Mouse (Mus musculus) mature B cell (primary cell): Measurements from ENCODE around the gene Mroh8.

Source experiments
- in situ Hi-C: fragments of 300-500 bp; cut with MboI; formaldehyde crosslinking; loops from 2 replicates; pipeline ENCODE4 v1.14.3; 2019

Mroh8 gene

GRCm38 (mm10) chr2:157279416-157279800 is at the start of gene Mroh8:
Mroh8 (minus strand) TSS chr2:157279549.
- in situ Hi-C loops, result no loop called here

DNA sequence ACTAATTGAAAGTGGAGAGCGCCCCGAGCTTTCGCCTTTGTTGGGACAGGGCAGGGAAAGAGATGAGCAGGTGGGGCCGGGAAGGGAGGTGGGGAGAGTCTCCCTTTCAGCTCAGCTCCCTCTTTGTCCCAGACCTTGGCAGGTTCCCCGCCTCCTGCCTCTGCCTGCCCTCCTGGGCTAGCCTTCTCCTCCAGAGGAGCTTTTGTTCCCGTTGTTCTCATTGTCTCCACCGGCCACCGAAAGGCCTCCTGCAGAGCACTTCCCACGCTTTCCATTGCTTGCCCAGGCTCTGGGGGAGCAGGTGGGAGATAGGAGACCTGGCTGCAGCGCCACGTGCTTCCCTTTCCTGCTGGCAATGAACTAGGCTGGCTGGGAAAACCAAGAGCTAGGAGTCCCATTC is 49.2 kb upstream of the Mroh8 start:
- in situ Hi-C loops, result no loop called here

DNA sequence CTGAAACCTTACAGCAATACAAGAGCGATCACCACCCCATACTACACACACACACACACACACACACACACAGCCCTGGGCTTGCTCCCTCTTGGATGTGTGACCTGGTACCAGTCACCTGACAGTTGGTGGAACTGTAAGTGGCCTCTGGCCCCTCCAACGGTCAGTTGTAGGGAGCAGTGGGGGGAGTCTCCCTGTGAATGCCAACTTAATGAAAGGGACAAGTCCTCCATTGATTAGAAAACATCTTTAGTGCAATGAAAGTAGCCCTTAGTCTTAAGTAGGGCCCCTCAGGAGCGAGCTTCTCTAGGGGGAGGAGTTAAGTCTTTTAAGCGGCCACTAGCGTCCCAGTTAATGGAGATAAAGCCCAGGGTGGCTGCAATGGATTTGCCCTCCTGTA is 48.8 kb upstream of the Mroh8 start:
- in situ Hi-C loops, result no loop called here

- in situ Hi-C loops, result no loop called here
Observed at GRCm38 (mm10) chr2:157325238-157325637, 45.9 kb upstream of the Mroh8 start.

GRCm38 (mm10) chr2:157322029-157322766 is 42.8 kb upstream of the Mroh8 start:
- in situ Hi-C loops, result no loop called here

- in situ Hi-C loops, result no loop called here
Observed at GRCm38 (mm10) chr2:157320886-157321285, 41.5 kb upstream of the Mroh8 start.

- in situ Hi-C loops, result no loop called here
Observed at GRCm38 (mm10) chr2:157320135-157320534, 40.8 kb upstream of the Mroh8 start.

DNA sequence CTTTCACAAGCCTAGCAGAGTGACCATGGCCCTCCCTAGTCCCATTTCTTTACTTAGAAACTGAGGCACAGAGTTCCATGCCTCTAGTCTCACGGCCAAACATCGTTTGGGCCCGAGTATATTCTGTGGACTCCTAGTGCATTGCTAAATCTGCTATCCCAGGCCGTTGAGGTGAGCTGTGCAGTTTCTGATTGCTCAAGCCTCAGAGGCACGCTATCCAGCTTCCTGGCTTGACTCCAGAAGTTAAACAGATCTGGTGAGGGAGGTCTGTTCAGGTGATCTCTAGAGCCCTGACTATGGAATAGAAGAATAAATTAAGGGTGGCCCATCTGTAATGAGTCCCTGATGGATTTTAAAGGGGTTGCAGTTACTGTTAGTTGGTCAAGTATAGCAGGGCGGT is 37.9 kb upstream of the Mroh8 start:
- in situ Hi-C loops, result no loop called here

- in situ Hi-C loops, result no loop called here
Observed at GRCm38 (mm10) chr2:157316358-157316933, 37.1 kb upstream of the Mroh8 start.

GRCm38 (mm10) chr2:157315486-157315885 is 36.1 kb upstream of the Mroh8 start:
- in situ Hi-C loops, result no loop called here

- in situ Hi-C loops, result no loop called here
Observed at GRCm38 (mm10) chr2:157314310-157314709, 35.0 kb upstream of the Mroh8 start.

- in situ Hi-C loops, result no loop called here
Observed at GRCm38 (mm10) chr2:157313718-157314117, 34.4 kb upstream of the Mroh8 start.

GRCm38 (mm10) chr2:157310963-157311637 is 31.8 kb upstream of the Mroh8 start:
- in situ Hi-C loops, result no loop called here

GRCm38 (mm10) chr2:157309611-157310010 is 30.3 kb upstream of the Mroh8 start:
- in situ Hi-C loops, result no loop called here

DNA sequence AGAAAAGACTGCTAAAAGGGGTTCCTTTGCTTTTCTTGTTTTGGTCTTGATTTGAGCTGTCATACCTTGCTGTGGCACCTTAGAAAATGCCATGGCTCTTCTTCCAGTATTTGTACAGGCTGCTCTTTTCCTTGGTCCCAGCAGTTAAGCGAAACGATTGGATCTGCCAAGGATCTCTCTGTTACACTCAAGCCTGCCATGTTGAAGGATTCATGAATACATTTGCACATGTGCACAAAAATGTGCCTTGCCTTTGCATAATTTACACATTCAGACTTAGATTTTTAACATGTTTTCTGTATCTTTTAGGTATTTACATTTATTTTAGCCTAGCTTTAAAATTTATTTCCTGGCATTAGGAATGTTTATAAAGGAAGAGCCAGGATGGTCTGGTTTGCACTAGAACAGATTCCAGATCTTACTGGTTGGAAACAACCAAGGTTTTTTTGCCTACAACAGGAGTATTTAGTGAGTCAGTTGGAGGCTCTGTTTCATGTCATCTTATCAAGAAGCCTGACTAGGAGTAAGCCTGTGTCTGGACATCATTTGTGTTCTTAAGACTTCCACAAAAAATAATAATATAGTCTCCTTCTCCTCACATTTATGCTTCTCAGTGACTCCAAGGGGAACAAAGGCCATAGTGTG is 29.0 kb upstream of the Mroh8 start:
- in situ Hi-C loops, result no loop called here

DNA sequence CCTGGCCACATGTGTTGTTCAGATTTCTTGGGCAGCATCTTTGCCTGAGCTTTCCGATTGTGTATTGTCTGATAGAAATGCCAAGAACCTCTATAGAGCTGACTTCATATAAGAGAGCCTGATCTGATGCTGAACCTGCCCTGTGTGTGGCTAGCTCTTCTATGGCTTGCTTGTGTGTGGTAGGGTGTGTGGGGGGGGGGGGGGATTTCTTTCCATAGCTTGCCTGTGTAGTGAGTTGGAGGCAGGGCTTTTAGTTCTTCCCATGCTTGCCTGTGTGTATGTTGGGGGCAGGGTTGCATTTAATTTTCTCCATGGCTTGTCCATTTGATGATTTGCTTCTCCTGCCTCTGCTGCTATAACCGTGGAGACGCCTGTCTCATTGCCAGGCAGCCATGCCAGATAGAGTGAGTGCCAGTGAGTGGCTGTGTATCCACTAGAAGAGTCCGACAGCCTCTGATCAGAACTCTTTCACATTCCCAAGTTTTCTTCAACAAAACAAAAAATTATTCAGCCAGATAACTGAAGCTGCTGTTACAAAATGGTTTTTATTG is 28.4 kb upstream of the Mroh8 start:
- in situ Hi-C loops, result no loop called here

DNA sequence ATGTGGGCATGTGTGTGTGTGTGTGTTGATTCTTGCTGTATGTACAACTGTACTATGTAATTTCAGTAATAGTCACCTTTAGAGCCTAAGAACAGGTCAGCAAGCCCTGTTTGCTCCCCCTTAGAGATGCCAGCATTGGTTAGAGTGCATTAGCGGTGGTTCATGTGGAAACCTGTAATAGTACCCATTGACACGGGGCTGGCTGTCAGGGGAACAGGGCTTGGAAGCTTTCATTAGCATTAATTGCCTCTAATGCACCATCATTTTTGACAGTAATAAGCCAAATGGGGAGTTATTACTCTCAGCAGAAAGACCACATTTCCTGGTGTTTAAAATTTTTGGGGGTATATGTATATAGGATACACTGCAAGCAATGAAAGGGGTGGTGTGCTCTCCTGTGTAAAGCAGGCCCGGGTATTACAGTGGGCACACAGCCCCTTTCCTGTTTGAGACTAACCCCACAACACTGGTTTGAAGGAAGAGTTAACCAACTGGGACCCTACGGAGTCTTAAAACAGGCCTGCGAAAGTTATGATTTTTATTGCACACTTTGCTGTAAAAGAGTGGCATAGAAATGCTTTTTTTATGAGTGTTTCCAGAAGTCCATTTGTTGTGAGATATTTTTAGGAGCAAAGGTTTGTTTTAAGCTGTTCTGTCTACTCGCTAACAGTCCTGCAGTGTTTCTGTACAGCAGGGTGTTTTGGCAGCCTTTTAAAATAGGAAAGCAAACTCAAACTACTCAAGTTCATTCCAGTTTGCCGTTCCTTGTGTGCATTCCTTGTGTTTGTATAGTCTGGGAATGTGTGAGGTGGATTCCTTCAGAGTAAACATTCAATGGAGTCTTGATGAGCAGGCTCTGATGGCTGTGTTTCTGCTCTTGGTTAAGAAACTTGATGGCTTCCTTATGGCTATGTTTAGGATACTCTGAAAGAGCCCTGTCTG is 27.0 kb upstream of the Mroh8 start:
- in situ Hi-C loops, result no loop called here

DNA sequence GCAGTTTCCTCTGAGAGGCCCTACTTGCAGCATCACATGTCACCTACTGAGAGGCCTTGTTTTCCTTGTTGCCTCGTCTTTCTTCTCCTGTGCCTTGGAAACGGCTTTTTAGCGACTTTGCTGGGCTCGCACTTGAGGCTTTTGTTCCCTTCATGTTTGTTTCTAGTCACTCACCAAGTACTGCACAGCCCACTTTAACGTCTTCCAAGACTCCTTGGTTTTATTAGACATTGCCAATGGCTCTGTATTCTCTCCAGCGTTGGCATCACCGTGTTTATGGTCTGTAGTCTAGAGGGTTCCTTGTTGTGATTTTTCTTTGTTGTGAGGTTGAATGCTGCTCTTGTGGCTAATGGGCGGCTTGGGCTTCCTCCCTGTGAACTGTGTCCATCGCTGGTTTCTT is 23.7 kb upstream of the Mroh8 start:
- in situ Hi-C loops, result no loop called here

DNA sequence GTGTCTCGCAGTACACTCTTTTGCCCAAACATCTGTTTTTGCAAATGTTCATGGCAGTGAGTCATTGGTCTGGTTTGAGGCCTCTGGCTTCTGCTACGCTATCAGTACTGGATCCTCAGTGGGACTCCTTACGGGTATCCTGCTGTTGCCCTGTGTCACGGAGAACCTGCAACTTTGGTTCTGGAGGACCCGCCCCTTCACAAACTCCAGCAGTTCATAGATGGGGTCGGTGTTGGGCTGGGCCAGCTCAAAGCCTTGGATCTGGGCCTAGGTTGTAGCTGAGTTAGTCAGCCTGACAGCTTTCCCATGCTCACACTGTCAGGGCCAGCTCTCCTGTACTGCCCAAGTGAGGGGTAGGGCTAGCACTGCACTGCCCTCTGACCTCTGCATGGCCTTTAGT is 20.7 kb upstream of the Mroh8 start:
- in situ Hi-C loops, result no loop called here

DNA sequence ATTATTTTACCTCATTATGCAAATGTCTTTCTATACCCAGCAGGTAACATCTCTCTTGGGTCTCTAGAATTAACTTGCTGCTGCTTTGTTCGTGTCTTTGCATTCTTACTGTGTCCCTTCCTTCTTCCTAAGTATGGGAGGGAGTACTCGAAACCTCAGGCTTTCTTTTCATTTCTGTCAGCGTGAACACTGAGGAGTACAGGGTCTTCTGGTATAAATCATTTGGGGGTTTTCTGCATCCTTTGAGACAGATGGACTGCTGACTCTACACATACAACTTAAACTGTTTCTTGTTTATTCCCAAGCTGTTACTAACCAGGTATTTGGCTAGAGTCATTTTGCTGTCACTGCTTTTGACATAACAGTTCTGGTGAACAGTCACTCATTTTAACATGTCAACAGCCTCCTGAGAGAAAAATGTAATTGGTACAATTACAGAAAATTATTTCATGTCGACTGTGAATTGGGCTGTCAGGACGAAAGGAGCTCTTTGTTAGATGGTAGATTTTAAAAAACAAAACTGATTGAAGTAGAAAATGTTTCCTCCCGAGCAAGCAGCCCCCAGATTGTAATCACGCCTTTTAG is 16.8 kb upstream of the Mroh8 start:
- in situ Hi-C loops, result no loop called here

GRCm38 (mm10) chr2:157292093-157292492 is 12.7 kb upstream of the Mroh8 start:
- in situ Hi-C loops, result no loop called here
